8 mouse cellular contexts compared by ENCODE assay signal in the genomic region with DNA sequence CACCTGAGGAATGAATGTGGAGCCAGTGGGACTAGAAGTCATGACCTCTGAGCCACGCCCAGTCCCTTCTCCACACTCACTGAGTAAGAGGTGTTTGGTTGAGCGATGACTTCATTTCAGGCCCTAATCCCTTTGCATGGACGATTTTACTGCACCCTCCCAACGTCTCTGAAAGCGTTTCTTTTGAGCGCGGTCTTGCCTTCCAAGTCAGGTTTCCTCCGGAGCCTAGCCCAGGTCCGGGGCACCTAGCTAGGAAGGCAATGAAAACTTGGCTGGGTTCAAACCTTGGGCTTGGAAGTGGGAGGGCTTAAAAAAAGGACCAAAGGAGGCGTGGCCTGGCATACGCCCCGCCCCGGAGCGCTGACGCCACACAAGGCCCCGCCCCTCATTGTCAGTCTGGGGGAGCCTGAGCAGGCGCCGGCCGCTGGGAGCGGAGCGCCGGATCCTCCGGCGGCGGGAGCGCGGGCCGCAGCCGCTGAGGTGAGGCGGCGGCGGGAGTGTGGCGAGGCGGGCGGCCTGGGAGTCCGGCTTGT. TPM values are rescaled to one million over a fixed set of nuclear protein-coding genes. Genes with fewer than 3 reads are reported as not detected.
A peak's percentile ranks its signal among the peaks of the same experiment; 100 is the strongest.
DNase-seq lines count a peak whose midpoint lies in the region; ATAC-seq lines count a peak whose summit lies in the region.

Gene Luzp1, plus strand, starts transcription at position 391 of the 533 bp plus-strand sequence.

- ATAC-seq in megakaryocyte progenitor cell, adult 5-6 weeks (replicated peaks; ENCODE audit: poor library complexity), result peak; percentile 95

- peak; percentile 91 for DNase-seq in adipocyte (ENCODE audit: low spot score)
- DNase-seq in embryo, embryonic 10 days (ENCODE audit: low spot score), result peak; percentile 90
- peak; percentile 93 for DNase-seq in gastrocnemius, postnatal 10 days
- peak; percentile 92 for DNase-seq in induced T-regulatory cell, adult 2 months (ENCODE audit: low read depth)
- peak; percentile 78 to 95 for DNase-seq in left cerebral cortex, adult 9 months (ENCODE audit: low spot score in 2 of 2)
- DNase-seq in right cerebral cortex, postnatal 14 days, result peak; percentile 91
- peak; percentile 94 to 95 for DNase-seq in urinary bladder, postnatal 36 days (ENCODE audit: low spot score in 2 of 2)

RNA-seq across cellular contexts. Expression of gene Luzp1, which starts in this region (rescaled TPM):
- total RNA-seq in gastrocnemius, postnatal 10 days (2021), result 10 to 100 TPM; 17.8 to 22.8 TPM
- 3.4 and 3.7 TPM in 2 replicates for total RNA-seq in megakaryocyte progenitor cell, adult 5-6 weeks (2015)
- 2.3 and 3.3 TPM in 2 replicates for total RNA-seq in megakaryocyte progenitor cell, adult 5-6 weeks (2017)

Comparison
In these comparisons a context has a peak if more than half of its experiments do, and no peak if none do; other contexts are left out.
1. Peak in every context shown above with its lines: DNase-seq and ATAC-seq.